Mouse (Mus musculus): Measurements from ENCODE around the gene Zc3h18.

The Zc3h18 gene

GRCm38 (mm10) chr8:122376365-122377231, at the start of gene Zc3h18:
Zc3h18 (plus strand) TSS chr8:122376609.
- DNase-seq (ENCODE audit: extremely low read depth, low read depth, low spot score), result peak; percentile 37

- no peak for DNase-seq (ENCODE audit: extremely low read depth, low read depth, low spot score)
Observed at GRCm38 (mm10) chr8:122329072-122329471, 47.3 kb upstream of the Zc3h18 start.

- DNase-seq (ENCODE audit: extremely low read depth, low read depth, low spot score), result no peak
Observed at GRCm38 (mm10) chr8:122329553-122330239, 46.7 kb upstream of the Zc3h18 start.

GRCm38 (mm10) chr8:122330446-122331133, 45.8 kb upstream of the Zc3h18 start:
- no peak for DNase-seq (ENCODE audit: extremely low read depth, low read depth, low spot score)

- DNase-seq (ENCODE audit: extremely low read depth, low read depth, low spot score), result no peak
Observed at GRCm38 (mm10) chr8:122331134-122331523, 45.3 kb upstream of the Zc3h18 start.

- no peak for DNase-seq (ENCODE audit: extremely low read depth, low read depth, low spot score)
Observed at GRCm38 (mm10) chr8:122332753-122333506, 43.5 kb upstream of the Zc3h18 start.

GRCm38 (mm10) chr8:122333531-122333930, 42.9 kb upstream of the Zc3h18 start:
- no peak for DNase-seq (ENCODE audit: extremely low read depth, low read depth, low spot score)

- no peak for DNase-seq (ENCODE audit: extremely low read depth, low read depth, low spot score)
Observed at GRCm38 (mm10) chr8:122334791-122335490, 41.5 kb upstream of the Zc3h18 start.

- no peak for DNase-seq (ENCODE audit: extremely low read depth, low read depth, low spot score)
Observed at GRCm38 (mm10) chr8:122335638-122336250, 40.7 kb upstream of the Zc3h18 start.

GRCm38 (mm10) chr8:122336251-122336910, 40.0 kb upstream of the Zc3h18 start:
- DNase-seq (ENCODE audit: extremely low read depth, low read depth, low spot score), result no peak

- DNase-seq (ENCODE audit: extremely low read depth, low read depth, low spot score), result no peak
Observed at GRCm38 (mm10) chr8:122338852-122339251, 37.6 kb upstream of the Zc3h18 start.

- DNase-seq (ENCODE audit: extremely low read depth, low read depth, low spot score), result no peak
Observed at GRCm38 (mm10) chr8:122340761-122341160, 35.6 kb upstream of the Zc3h18 start.

- DNase-seq (ENCODE audit: extremely low read depth, low read depth, low spot score), result no peak
Observed at GRCm38 (mm10) chr8:122341790-122342189, 34.6 kb upstream of the Zc3h18 start.

GRCm38 (mm10) chr8:122342362-122342761, 34.0 kb upstream of the Zc3h18 start:
- DNase-seq (ENCODE audit: extremely low read depth, low read depth, low spot score), result no peak

- no peak for DNase-seq (ENCODE audit: extremely low read depth, low read depth, low spot score)
Observed at GRCm38 (mm10) chr8:122342806-122343209, 33.6 kb upstream of the Zc3h18 start.

- no peak for DNase-seq (ENCODE audit: extremely low read depth, low read depth, low spot score)
Observed at GRCm38 (mm10) chr8:122343341-122343740, 33.1 kb upstream of the Zc3h18 start.

GRCm38 (mm10) chr8:122343758-122344157, 32.7 kb upstream of the Zc3h18 start:
- no peak for DNase-seq (ENCODE audit: extremely low read depth, low read depth, low spot score)

GRCm38 (mm10) chr8:122344219-122344618, 32.2 kb upstream of the Zc3h18 start:
- DNase-seq (ENCODE audit: extremely low read depth, low read depth, low spot score), result no peak
